In genomic region chr13:96478991-96479390, GRCm38 (mm10) we compare ENCODE assay signal across 49 mouse cellular contexts. TPM values are rescaled to one million over a fixed set of nuclear protein-coding genes. Genes with fewer than 3 reads are reported as not detected.
"Had no signal": no experiment of that assay in that cellular context is flagged by ENCODE, and none has a peak within 500 bp of the region (broad histone marks: within the 10 kb centered on the region; RNA-seq: fewer than 3 reads in every experiment).

No protein-coding gene starts in this region.

- H3K27me3 ChIP-seq: heart, embryonic 12.5 days; heart, embryonic 13.5 days; heart, embryonic 15.5 days; hindbrain, embryonic 12.5 days; hindbrain, embryonic 13.5 days; hindbrain, embryonic 15.5 days; intestine, embryonic 15.5 days; kidney, embryonic 15.5 days had no signal

- H3K27ac ChIP-seq: heart, embryonic 13.5 days; heart, embryonic 15.5 days; hindbrain, embryonic 10.5 days; hindbrain, embryonic 12.5 days; hindbrain, embryonic 13.5 days; hindbrain, embryonic 14.5 days; hindbrain, embryonic 15.5 days; hindbrain, postnatal 0 days; intestine, embryonic 15.5 days; kidney, embryonic 15.5 days; kidney, postnatal 0 days; layer of hippocampus, adult 2 months; left cerebral cortex, adult 2 months had no signal

- H3K9me3 ChIP-seq: heart, embryonic 12.5 days; heart, embryonic 13.5 days; heart, embryonic 15.5 days; hindbrain, embryonic 10.5 days; hindbrain, embryonic 12.5 days; hindbrain, embryonic 13.5 days; hindbrain, embryonic 15.5 days; intestine, embryonic 15.5 days; kidney, embryonic 15.5 days had no signal

- H3K36me3 ChIP-seq: heart, embryonic 15.5 days; hindbrain, embryonic 12.5 days; hindbrain, embryonic 15.5 days had no signal

- DNase-seq: heart, postnatal 10 days; heart, postnatal 14 days; heart, postnatal 36 days; heart, postnatal 4 days; kidney, adult 11 months; kidney, adult 18-20 months; kidney, adult 8-10 months; kidney, postnatal 10 days; kidney, postnatal 14 days; kidney, postnatal 4 days; layer of hippocampus, adult 9-11 months; layer of hippocampus, postnatal 36 days had no signal

- ATAC-seq: hindbrain, embryonic 16.5 days; hindbrain, postnatal 0 days; inflammation-experienced regulatory T-cells, adult 6 months; intestine, embryonic 15.5 days; intestine, embryonic 16.5 days; intestine, postnatal 0 days had no signal

- H3K4me2 ChIP-seq: heart, embryonic 11.5 days; heart, embryonic 12.5 days; heart, embryonic 13.5 days; heart, embryonic 15.5 days; hindbrain, embryonic 12.5 days; hindbrain, embryonic 13.5 days; hindbrain, embryonic 14.5 days; hindbrain, embryonic 15.5 days; intestine, embryonic 15.5 days; kidney, embryonic 15.5 days had no signal

- H3K4me1 ChIP-seq: heart, embryonic 12.5 days; heart, embryonic 13.5 days; heart, embryonic 15.5 days; hindbrain, embryonic 10.5 days; hindbrain, embryonic 12.5 days; hindbrain, embryonic 13.5 days; hindbrain, embryonic 15.5 days; intestine, embryonic 15.5 days; kidney, embryonic 15.5 days had no signal

- H3K9ac ChIP-seq: heart, embryonic 12.5 days; heart, embryonic 13.5 days; heart, embryonic 15.5 days; hindbrain, embryonic 12.5 days; hindbrain, embryonic 13.5 days; hindbrain, embryonic 14.5 days; hindbrain, embryonic 15.5 days; intestine, embryonic 15.5 days; kidney, embryonic 15.5 days had no signal

- H3K4me3 ChIP-seq: heart, embryonic 12.5 days; heart, embryonic 13.5 days; heart, embryonic 15.5 days; hindbrain, embryonic 10.5 days; hindbrain, embryonic 12.5 days; hindbrain, embryonic 13.5 days; hindbrain, embryonic 15.5 days; intestine, embryonic 15.5 days; kidney, embryonic 15.5 days; layer of hippocampus, adult 2 months; left cerebral cortex, adult 2 months had no signal

RNA-seq across cellular contexts. Expression of gene Ankdd1b, which starts 8.0 kb away (rescaled TPM):
- total RNA-seq: hindbrain, postnatal 0 days; layer of hippocampus, postnatal 25 days had no signal
- polyA plus RNA-seq: hindbrain, embryonic 10.5 days; hindbrain, embryonic 11.5 days; hindbrain, embryonic 14.5 days; hindbrain, embryonic 15.5 days; inflammation-experienced regulatory T-cells, adult 6 months; kidney, embryonic 16.5 days had no signal

RNA-seq across cellular contexts. Expression of gene Gm17622, which starts 11.5 kb away (rescaled TPM):
- total RNA-seq: heart, postnatal 10 days; heart, postnatal 14 days; heart, postnatal 25 days; heart, postnatal 36 days; heart, postnatal 4 days; hematopoietic stem cell, adult 5-6 weeks; hindbrain, postnatal 0 days; layer of hippocampus, adult 18-20 months; layer of hippocampus, adult 2 months; layer of hippocampus, adult 8-10 months; layer of hippocampus, postnatal 10 days; layer of hippocampus, postnatal 14 days; layer of hippocampus, postnatal 25 days; layer of hippocampus, postnatal 36 days; left cerebral cortex, adult 18-20 months; left cerebral cortex, adult 2 months; left cerebral cortex, adult 8-10 months had no signal
- polyA plus RNA-seq: heart, embryonic 11.5 days; heart, embryonic 12.5 days; heart, embryonic 13.5 days; heart, embryonic 14.5 days; heart, embryonic 15.5 days; heart, embryonic 16.5 days; heart, postnatal 0 days; hindbrain, embryonic 10.5 days; hindbrain, embryonic 11.5 days; hindbrain, embryonic 12.5 days; hindbrain, embryonic 13.5 days; hindbrain, embryonic 14.5 days; hindbrain, embryonic 15.5 days; hindbrain, embryonic 16.5 days; hindbrain, postnatal 0 days; inflammation-experienced regulatory T-cells, adult 6 months; intestine, embryonic 14.5 days; intestine, embryonic 15.5 days; intestine, embryonic 16.5 days; intestine, postnatal 0 days; kidney, adult 2 months; kidney, embryonic 14.5 days; kidney, embryonic 15.5 days; kidney, embryonic 16.5 days; kidney, postnatal 0 days; large intestine, adult 2 months had no signal
